Mouse (Mus musculus): ENCODE results near the gene Sytl2.

GRCm38 (mm10) chr7:90306968-90307367 lies 4.9 kb downstream of the Sytl2 start:
- TF ChIP-seq SIN3A (IDR thresholded peaks at IDR 0.05; ENCODE audit: low read length), result no peak
- no peak for TF ChIP-seq SMC3 (IDR thresholded peaks at IDR 0.05; ENCODE audit: low read depth, low read length)
- TF ChIP-seq JUND (conservative IDR thresholded peaks at IDR 0.05; ENCODE audit: low read depth, low read length), result no peak
- TF ChIP-seq ZMIZ1 (IDR thresholded peaks at IDR 0.05; ENCODE audit: low read depth, low read length), result no peak
- TF ChIP-seq CTCF (conservative IDR thresholded peaks at IDR 0.05 in 1 of 2, IDR thresholded peaks at IDR 0.05 in 1 of 2; ENCODE audit: low read depth in 2 of 2, low read length in 2 of 2), result no peak
- no peak for TF ChIP-seq POLR2A (IDR thresholded peaks at IDR 0.05; ENCODE audit: low read depth, low read length)
- no peak for TF ChIP-seq POLR2AphosphoS2 (IDR thresholded peaks at IDR 0.05; ENCODE audit: low read depth, low read length)
- TF ChIP-seq MAZ (IDR thresholded peaks at IDR 0.05; ENCODE audit: low read depth, low read length), result no peak
- TF ChIP-seq NELFE (IDR thresholded peaks at IDR 0.05; ENCODE audit: low read depth, low read length), result no peak
- TF ChIP-seq CHD2 (IDR thresholded peaks at IDR 0.05; ENCODE audit: low read length), result no peak
